In the genomic region with DNA sequence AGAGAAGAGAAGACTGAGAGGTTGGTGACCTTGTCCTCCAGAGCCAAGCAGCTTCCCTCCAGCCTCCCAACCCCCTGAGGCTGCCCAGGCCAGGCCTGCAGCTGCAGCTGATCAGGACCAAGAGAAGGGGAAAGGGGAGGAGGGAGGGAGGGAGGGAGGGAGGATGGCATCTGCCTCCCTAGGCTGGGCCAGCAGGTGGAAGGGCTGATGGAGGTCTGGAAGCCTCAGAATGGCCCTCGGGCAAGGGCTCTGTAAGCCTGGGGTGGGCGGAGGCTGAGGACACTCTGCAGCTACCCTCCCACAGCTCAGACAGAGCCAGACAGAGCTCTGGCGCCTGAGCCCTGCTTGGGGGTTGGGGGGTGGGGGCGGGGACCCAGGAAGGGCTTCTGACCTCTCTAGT, we compare ENCODE assay signal across 12 mouse cellular contexts. TPM values are rescaled to one million over a fixed set of nuclear protein-coding genes. Genes with fewer than 3 reads are reported as not detected.
A peak's percentile ranks its signal among the peaks of the same experiment; 100 is the strongest.
DNase-seq lines count a peak whose midpoint lies in the region; ATAC-seq and TF ChIP-seq lines count a peak whose summit lies in the region.
"Had no signal": no experiment of that assay in that cellular context is flagged by ENCODE, and none has a peak within 500 bp of the region (broad histone marks: within the 10 kb centered on the region; RNA-seq: fewer than 3 reads in every experiment).

No protein-coding gene starts in this region.

- peaks cover 71% of the 10 kb centered on the region for H3K4me1 ChIP-seq in heart, embryonic 12.5 days (replicated peaks)
- peaks cover 26% of the 10 kb centered on the region for H3K4me1 ChIP-seq in neural tube, embryonic 11.5 days (ENCODE audit: control insufficient read depth, insufficient read depth, low read length)
- peaks cover 64% of the 10 kb centered on the region for H3K4me1 ChIP-seq in hindbrain, embryonic 12.5 days
- 0 out of 2 replicates have a peak, but pooled peaks cover 3% of the 10 kb centered on the region for H3K4me1 ChIP-seq in kidney, adult 2 months (ENCODE audit: control insufficient read depth, insufficient read depth, low read length)

- no peaks in the 10 kb centered on the region for H3K27me3 ChIP-seq in heart, embryonic 12.5 days (replicated peaks)
- H3K27me3 ChIP-seq in neural tube, embryonic 11.5 days (ENCODE audit: control insufficient read depth, insufficient read depth, low read length) = peaks cover 5% of the 10 kb centered on the region
- H3K27me3 ChIP-seq in hindbrain, embryonic 12.5 days = peaks cover 6% of the 10 kb centered on the region; the same call in 1 of the 2 replicates
- no peaks in the 10 kb centered on the region for H3K27me3 ChIP-seq in kidney, adult 2 months (replicated peaks; ENCODE audit: control insufficient read depth, insufficient read depth, low read length)
- H3K27me3 ChIP-seq: CH12.LX had no signal

- H3K27ac ChIP-seq in heart, embryonic 12.5 days (ENCODE audit: poor library complexity, severe bottlenecking) = peak overlapping the region; percentile 69
- H3K27ac ChIP-seq in neural tube, embryonic 11.5 days (ENCODE audit: low read depth, low read length) = no peak overlapping the region
- H3K27ac ChIP-seq in hindbrain, embryonic 12.5 days = peak overlapping the region; percentile 36; the same call in 1 of the 2 replicates
- no peak overlapping the region for H3K27ac ChIP-seq in kidney, adult 2 months (ENCODE audit: insufficient read depth, low read depth, low read length)
- H3K27ac ChIP-seq: gastrocnemius, adult 2 months had no signal

- H3K36me3 ChIP-seq in heart, embryonic 12.5 days = no peaks in the 10 kb centered on the region
- H3K36me3 ChIP-seq in neural tube, embryonic 11.5 days (ENCODE audit: control insufficient read depth, insufficient read depth, low read length) = no peaks in the 10 kb centered on the region
- no peaks in the 10 kb centered on the region for H3K36me3 ChIP-seq in hindbrain, embryonic 12.5 days
- no peaks in the 10 kb centered on the region for H3K36me3 ChIP-seq in kidney, adult 2 months (ENCODE audit: control insufficient read depth, insufficient read depth, low read length)

- H3K9me3 ChIP-seq in heart, embryonic 12.5 days (replicated peaks) = no peaks in the 10 kb centered on the region
- H3K9me3 ChIP-seq in neural tube, embryonic 11.5 days (ENCODE audit: control insufficient read depth, low read length) = no peaks in the 10 kb centered on the region
- no peaks in the 10 kb centered on the region for H3K9me3 ChIP-seq in hindbrain, embryonic 12.5 days (replicated peaks)

- DNase-seq in heart, adult 11 months = no peak
- peak; percentile 31 for DNase-seq in neural tube, embryonic 11.5 days (ENCODE audit: low spot score)
- no peak for DNase-seq in neural tube, embryonic 10.5 days (ENCODE audit: extremely low spot score, low spot score)
- peak; percentile 91 for DNase-seq in retina, postnatal 1 day
- DNase-seq in frontal cortex, adult 2 months (ENCODE audit: extremely low spot score in 1 of 2, low spot score in 1 of 2) = no peak
- no peak for DNase-seq in kidney, adult 2 months
- DNase-seq: gastrocnemius, adult 2 months had no signal

- H3K9ac ChIP-seq in heart, embryonic 12.5 days = peak overlapping the region; percentile 46
- no peak overlapping the region for H3K9ac ChIP-seq in neural tube, embryonic 11.5 days (ENCODE audit: low read length)
- no peak overlapping the region for H3K9ac ChIP-seq in hindbrain, embryonic 12.5 days

- H3K4me3 ChIP-seq in heart, embryonic 12.5 days = no peak overlapping the region
- no peak overlapping the region for H3K4me3 ChIP-seq in neural tube, embryonic 11.5 days (ENCODE audit: low read depth, low read length)
- H3K4me3 ChIP-seq in hindbrain, embryonic 12.5 days = no peak overlapping the region
- no peak overlapping the region for H3K4me3 ChIP-seq in kidney, adult 2 months (ENCODE audit: insufficient read depth, low read depth, low read length)
- H3K4me3 ChIP-seq: gastrocnemius, adult 2 months had no signal

- no peak overlapping the region; the same call in 1 of the 2 replicates for H3K4me2 ChIP-seq in heart, embryonic 12.5 days
- no peak overlapping the region for H3K4me2 ChIP-seq in neural tube, embryonic 11.5 days (ENCODE audit: low read depth)
- H3K4me2 ChIP-seq in hindbrain, embryonic 12.5 days (replicated peaks) = no peak overlapping the region

- no peak for TF ChIP-seq CTCF in kidney, adult 2 months (conservative IDR thresholded peaks at IDR 0.05; ENCODE audit: insufficient read depth, insufficient read length, low read depth, low read length)

- 32% methylated on average over 4 of the region's 4 CpGs for WGBS in heart, embryonic 12.5 days
- WGBS in neural tube, embryonic 11.5 days = 61% methylated on average over 4 of the region's 4 CpGs
- WGBS in hindbrain, embryonic 12.5 days = 8% methylated on average over 4 of the region's 4 CpGs
- 70% methylated on average over 4 of the region's 4 CpGs for WGBS in kidney, adult 2 months

- no peak for TF ChIP-seq POLR2A in kidney, adult 2 months (IDR thresholded peaks at IDR 0.05; ENCODE audit: low read depth, low read length)

- ATAC-seq in heart, embryonic 12.5 days (ENCODE audit: insufficient number of reproducible peaks, low FRiP score) = 0 out of 2 replicates have a peak, but pooled peaks have one; percentile 7
- peak; percentile 56; the same call in 1 of the 2 replicates for ATAC-seq in neural tube, embryonic 11.5 days (ENCODE audit: insufficient read depth, low FRiP score, low TSS enrichment)
- peak; percentile 57 for ATAC-seq in hindbrain, embryonic 12.5 days (ENCODE audit: low FRiP score)
- ATAC-seq: inflammation-experienced regulatory T-cells, adult 6 months had no signal

RNA-seq across cellular contexts. Expression of gene Nol4l, which starts 7.5 kb away (rescaled TPM):
- 14.9 and 15.2 TPM in 2 replicates for polyA plus RNA-seq in heart, embryonic 12.5 days (2016; fragmentation: Nextera tagmentation; extraction: Ambion mirVana)
- 32.1 and 37.5 TPM in 2 replicates for polyA plus RNA-seq in neural tube, embryonic 11.5 days (2014; fragmentation: Nextera tagmentation; extraction: Ambion mirVana)
- 33.9 and 36.8 TPM in 2 replicates for polyA plus RNA-seq in hindbrain, embryonic 12.5 days (2016; fragmentation: Nextera tagmentation; extraction: Ambion mirVana)
- 35.8 and 36.3 TPM in 2 replicates for polyA plus RNA-seq in frontal cortex, adult 2 months (2012; rRNA removed)
- polyA plus RNA-seq in kidney, adult 2 months (2012; rRNA removed) = 11.9 and 14.5 TPM in 2 replicates

RNA-seq across cellular contexts. Expression of gene 4930404H24Rik, which starts 29.7 kb away (rescaled TPM):
- polyA plus RNA-seq in heart, embryonic 12.5 days (2016; fragmentation: Nextera tagmentation; extraction: Ambion mirVana) = not detected in 2 replicates
- polyA plus RNA-seq in neural tube, embryonic 11.5 days (2014; fragmentation: Nextera tagmentation; extraction: Ambion mirVana) = not detected in 2 replicates
- not detected in 2 replicates for polyA plus RNA-seq in hindbrain, embryonic 12.5 days (2016; fragmentation: Nextera tagmentation; extraction: Ambion mirVana)
- not detected in 2 replicates for polyA plus RNA-seq in frontal cortex, adult 2 months (2012; rRNA removed)
- not detected in 2 replicates for polyA plus RNA-seq in kidney, adult 2 months (2012; rRNA removed)
- polyA plus RNA-seq: cortical plate, adult 2 months; inflammation-experienced regulatory T-cells, adult 6 months had no signal

Comparison
In these comparisons a context has a peak if more than half of its experiments do, and no peak if none do; other contexts are left out.
1. DNase-seq: peak in neural tube, embryonic 11.5 days (single experiment) and retina, postnatal 1 day (single experiment); none in heart, adult 11 months (single experiment), neural tube, embryonic 10.5 days (single experiment), frontal cortex, adult 2 months (0 of 2) and kidney, adult 2 months (single experiment).
2. ATAC-seq: peak in every context shown above with its lines; median percentile 57 in hindbrain, embryonic 12.5 days; 56 in neural tube, embryonic 11.5 days; 7 in heart, embryonic 12.5 days.
3. H3K27ac ChIP-seq: peak in heart, embryonic 12.5 days (single experiment) and hindbrain, embryonic 12.5 days (single experiment); none in neural tube, embryonic 11.5 days (single experiment) and kidney, adult 2 months (single experiment).